Mouse (Mus musculus): ENCODE results near the gene Ccdc43. TPM values are rescaled to one million over a fixed set of nuclear protein-coding genes. Genes with fewer than 3 reads are reported as not detected.
A peak's percentile ranks its signal among the peaks of the same experiment; 100 is the strongest.
"Not testable (repeated sequence)": the region's sequence is repeated elsewhere in the genome, so short reads cannot be mapped to it uniquely, and the experiment has no call there.

Gene Ccdc43
- polyA plus RNA-seq, 1 experiment from 2014 or later = 47.9 TPM

DNA sequence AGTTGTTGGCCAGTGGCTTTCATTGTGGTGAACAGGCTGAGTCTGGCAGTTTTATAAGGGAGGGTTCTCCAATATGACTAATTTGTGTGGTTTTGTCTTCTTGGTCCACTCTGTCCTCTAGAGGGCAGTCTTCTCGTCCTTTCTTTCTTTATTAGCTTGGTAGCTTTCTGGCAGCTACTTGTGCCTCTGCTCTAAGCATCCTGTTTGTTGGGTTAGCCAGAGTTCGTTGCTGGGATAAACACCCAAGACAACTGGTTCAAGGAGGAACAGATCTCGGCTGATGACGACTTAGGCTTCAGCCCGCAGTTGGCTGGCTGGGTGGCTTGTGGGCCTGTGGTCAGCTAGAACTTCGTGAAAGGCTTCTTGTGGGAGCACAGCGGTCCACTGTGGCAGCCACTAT, 31.0 kb upstream of the Ccdc43 start:
- Histone ChIP-seq H3K36me3 (no peaks in the 10 kb centered on the region), H3K27ac (replicated peaks) (no peak overlapping the region), H3K9me3 (no peaks in the 10 kb centered on the region), H3K4me3 (no peak overlapping the region), H3K9ac (replicated peaks) (no peak overlapping the region), H3K4me2 (replicated peaks) (no peak overlapping the region), H3K4me1 (no peaks in the 10 kb centered on the region), H3K27me3 (no peaks in the 10 kb centered on the region)
- no peak for ATAC-seq (ENCODE audit: low FRiP score, low read depth)
- 35% methylated on average over 7 of the region's 7 CpGs for WGBS

DNA sequence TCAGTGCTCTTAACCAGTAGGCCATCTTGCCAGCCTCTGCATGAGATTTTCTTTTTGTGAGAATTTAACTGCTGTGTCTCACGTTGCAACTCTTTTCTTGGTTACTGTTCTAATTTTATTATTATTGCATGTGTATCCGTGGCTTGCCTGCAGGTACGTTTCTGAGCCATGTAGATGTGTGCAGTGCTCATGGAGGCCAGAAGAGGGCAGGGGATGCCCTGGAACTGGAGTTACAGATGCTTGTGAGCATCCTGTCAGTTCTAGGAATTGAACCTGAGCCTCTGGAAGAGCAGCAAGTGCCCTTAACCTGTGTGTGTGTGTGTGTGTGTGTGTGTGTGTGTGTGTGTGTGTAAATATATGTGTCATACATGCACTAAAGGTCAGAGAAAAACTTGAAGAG, 28.0 kb upstream of the Ccdc43 start:
- Histone ChIP-seq H3K4me1 (no peaks in the 10 kb centered on the region), H3K9me3 (no peaks in the 10 kb centered on the region), H3K27me3 (no peaks in the 10 kb centered on the region), H3K27ac (replicated peaks) (no peak overlapping the region), H3K4me2 (replicated peaks) (no peak overlapping the region), H3K36me3 (no peaks in the 10 kb centered on the region), H3K4me3 (no peak overlapping the region), H3K9ac (replicated peaks) (no peak overlapping the region)
- ATAC-seq (ENCODE audit: low FRiP score, low read depth) = no peak
- WGBS = 47% methylated on average over 3 of the region's 3 CpGs

DNA sequence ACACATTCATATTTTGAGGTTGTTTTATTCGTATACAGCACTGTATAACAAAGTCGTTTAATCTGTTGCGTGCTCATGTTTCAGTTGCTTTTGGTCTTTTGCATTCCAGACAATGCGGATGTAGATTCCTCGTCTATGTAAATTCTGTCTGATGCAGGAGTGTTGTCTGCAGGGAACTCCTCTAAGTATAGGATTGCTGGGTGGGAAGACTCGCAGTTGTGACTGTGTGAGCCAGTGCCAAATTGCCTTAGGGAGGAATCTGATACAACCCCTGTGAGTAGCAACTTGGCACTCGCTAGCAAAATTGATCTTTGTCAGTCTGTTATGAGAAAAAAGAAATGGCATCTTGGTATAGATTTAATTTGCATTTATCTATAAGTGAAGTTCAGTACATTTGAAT, 18.6 kb upstream of the Ccdc43 start:
- 80% methylated on average over 7 of the region's 7 CpGs for WGBS
- Histone ChIP-seq H3K9me3 (no peaks in the 10 kb centered on the region), H3K4me1 (no peaks in the 10 kb centered on the region), H3K4me2 (replicated peaks) (no peak overlapping the region), H3K9ac (replicated peaks) (no peak overlapping the region), H3K4me3 (no peak overlapping the region), H3K36me3 (no peaks in the 10 kb centered on the region), H3K27me3 (no peaks in the 10 kb centered on the region), H3K27ac (replicated peaks) (no peak overlapping the region)
- ATAC-seq (ENCODE audit: low FRiP score, low read depth) = no peak

DNA sequence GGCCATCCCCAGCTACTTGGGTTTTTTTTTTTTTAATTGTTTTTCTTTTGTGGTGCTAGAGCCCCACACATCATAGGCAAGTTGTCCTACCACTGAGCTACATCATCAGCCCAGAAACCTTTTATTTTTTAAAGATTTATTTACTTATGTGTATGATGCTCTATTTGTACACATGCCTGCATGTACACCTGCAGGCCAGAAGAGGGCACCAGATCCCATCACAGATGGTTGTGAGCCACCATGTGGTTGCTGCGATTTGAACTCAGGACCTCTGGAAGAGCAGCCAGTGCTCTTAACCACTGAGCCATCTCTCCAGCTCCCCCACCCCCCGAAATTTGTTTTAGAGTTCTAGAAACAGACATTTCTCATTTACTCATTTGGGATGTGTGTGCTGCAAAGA, 17.0 kb upstream of the Ccdc43 start:
- ATAC-seq (ENCODE audit: low FRiP score, low read depth); H3K4me1 ChIP-seq; H3K36me3 ChIP-seq; H3K4me3 ChIP-seq; H3K27ac ChIP-seq (replicated peaks); H3K9ac ChIP-seq (replicated peaks); H3K9me3 ChIP-seq; H3K27me3 ChIP-seq; H3K4me2 ChIP-seq (replicated peaks): not testable (repeated sequence)
- 84% methylated on average over 2 of the region's 2 CpGs for WGBS

DNA sequence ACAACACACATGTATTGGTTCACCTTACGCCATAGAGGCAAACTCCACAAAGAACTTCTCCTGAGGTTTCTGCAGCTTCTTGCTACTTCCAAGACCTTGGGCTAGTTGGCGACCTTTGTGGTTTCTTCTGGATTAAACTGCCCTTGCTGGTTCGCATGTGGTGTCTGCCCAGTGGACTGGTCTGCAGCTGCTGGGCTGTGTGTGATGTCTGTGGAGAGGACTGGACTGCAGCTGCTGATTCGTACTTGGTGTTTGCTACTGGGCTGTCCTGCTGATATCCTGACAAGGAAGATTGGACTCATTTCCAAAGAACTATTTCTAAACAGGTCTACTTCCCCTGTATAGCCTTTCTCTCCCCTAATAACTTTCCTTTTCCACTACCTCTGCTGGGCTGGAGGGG, 14.8 kb upstream of the Ccdc43 start:
- H3K36me3 ChIP-seq = no peaks in the 10 kb centered on the region
- ATAC-seq (ENCODE audit: low FRiP score, low read depth) = no peak
- no peaks in the 10 kb centered on the region for H3K27me3 ChIP-seq
- no peaks in the 10 kb centered on the region for H3K9me3 ChIP-seq
- H3K4me3 ChIP-seq = no peak overlapping the region
- 91% methylated on average over 4 of the region's 4 CpGs for WGBS
- no peak overlapping the region for H3K9ac ChIP-seq (replicated peaks)
- H3K4me1 ChIP-seq = no peaks in the 10 kb centered on the region
- no peak overlapping the region for H3K27ac ChIP-seq (replicated peaks)
- H3K4me2 ChIP-seq (replicated peaks) = no peak overlapping the region

DNA sequence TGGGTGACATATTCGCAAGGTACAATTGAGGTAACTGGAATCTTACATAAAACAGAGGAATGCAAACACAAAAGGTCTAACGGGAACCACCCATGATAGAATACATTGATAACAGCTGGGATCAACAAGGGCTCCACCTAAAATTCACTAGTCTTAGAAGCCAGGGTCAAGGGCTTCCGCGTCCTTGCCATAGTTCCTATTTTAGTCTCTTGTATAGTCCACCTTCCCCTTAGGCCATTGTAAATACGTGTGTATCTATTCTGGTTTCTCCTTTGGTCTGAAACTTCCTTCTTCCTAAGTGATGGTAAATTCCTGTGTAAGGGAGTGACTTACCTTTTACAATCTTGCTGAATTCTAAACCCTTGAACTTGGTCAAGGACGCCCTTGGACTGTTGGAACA, 4.6 kb upstream of the Ccdc43 start:
- not testable (repeated sequence) for H3K27ac ChIP-seq (replicated peaks); H3K27me3 ChIP-seq; H3K4me2 ChIP-seq (replicated peaks); H3K36me3 ChIP-seq; H3K9me3 ChIP-seq; H3K9ac ChIP-seq (replicated peaks); H3K4me3 ChIP-seq; H3K4me1 ChIP-seq; ATAC-seq (ENCODE audit: low FRiP score, low read depth)
- WGBS = 91% methylated on average over 6 of the region's 6 CpGs

DNA sequence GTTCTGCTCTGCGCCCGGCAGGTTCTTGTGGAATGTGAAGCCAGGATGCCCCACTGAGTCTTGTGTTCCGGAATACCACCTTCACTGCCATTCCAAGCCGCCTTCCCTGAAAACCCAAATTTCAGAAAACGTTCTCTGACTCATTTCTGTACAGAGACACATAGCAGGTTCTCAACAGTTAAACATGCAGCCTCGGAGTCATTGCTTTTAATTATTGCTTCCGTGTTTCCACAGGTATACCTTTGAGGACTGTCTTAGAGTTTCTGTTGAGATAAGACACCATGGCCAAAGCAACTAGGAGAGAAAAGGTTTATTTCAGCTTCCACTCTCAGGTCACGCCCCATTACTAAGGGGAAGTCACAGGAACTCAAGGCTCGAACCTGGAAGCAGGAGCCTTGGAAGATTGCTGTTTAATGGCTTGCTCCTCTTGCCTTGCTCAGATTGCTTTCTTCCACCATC, 465 bp upstream of the Ccdc43 start:
- no peaks in the 10 kb centered on the region for H3K9me3 ChIP-seq
- H3K27me3 ChIP-seq = no peaks in the 10 kb centered on the region
- peak overlapping the region; percentile 82 for H3K4me3 ChIP-seq
- WGBS = 28% methylated on average over 9 of the region's 9 CpGs
- ATAC-seq (ENCODE audit: low FRiP score, low read depth) = no peak; the same call in 1 of the 2 replicates
- H3K36me3 ChIP-seq = peaks cover 12% of the 10 kb centered on the region; the same call in 1 of the 2 replicates
- H3K9ac ChIP-seq (replicated peaks) = peak overlapping the region; percentile 87
- H3K4me1 ChIP-seq = peaks cover 15% of the 10 kb centered on the region
- peak overlapping the region; percentile 52 for H3K27ac ChIP-seq (replicated peaks)
- H3K4me2 ChIP-seq (replicated peaks) = peak overlapping the region; percentile 79

DNA sequence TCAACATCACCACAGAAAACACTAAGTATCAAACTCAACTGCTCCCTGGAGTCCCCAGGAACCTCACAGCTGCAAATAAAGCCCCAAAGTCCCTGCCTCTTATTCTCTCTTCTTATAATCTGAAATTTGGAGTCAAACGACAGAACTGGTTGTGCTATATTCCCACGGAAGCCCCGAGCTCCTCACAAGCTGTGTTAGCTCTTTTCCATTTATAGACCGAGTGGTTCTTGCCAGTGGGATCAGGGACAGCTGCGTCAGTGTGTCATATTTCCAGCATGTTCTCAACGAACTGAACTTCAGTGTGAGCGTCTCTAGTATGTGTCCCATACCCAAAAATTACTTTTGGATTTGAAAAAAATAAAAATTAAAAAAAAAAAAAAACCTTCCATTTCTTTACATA, 2.3 kb downstream of the Ccdc43 start:
- H3K4me3 ChIP-seq = no peak overlapping the region
- no peak overlapping the region for H3K4me2 ChIP-seq (replicated peaks)
- H3K9ac ChIP-seq (replicated peaks) = no peak overlapping the region
- H3K27ac ChIP-seq (replicated peaks) = no peak overlapping the region
- no peaks in the 10 kb centered on the region for H3K27me3 ChIP-seq
- H3K4me1 ChIP-seq = peaks cover 15% of the 10 kb centered on the region
- ATAC-seq (ENCODE audit: low FRiP score, low read depth) = no peak
- WGBS = 93% methylated on average over 7 of the region's 7 CpGs
- H3K9me3 ChIP-seq = no peaks in the 10 kb centered on the region
- peaks cover 30% of the 10 kb centered on the region for H3K36me3 ChIP-seq

DNA sequence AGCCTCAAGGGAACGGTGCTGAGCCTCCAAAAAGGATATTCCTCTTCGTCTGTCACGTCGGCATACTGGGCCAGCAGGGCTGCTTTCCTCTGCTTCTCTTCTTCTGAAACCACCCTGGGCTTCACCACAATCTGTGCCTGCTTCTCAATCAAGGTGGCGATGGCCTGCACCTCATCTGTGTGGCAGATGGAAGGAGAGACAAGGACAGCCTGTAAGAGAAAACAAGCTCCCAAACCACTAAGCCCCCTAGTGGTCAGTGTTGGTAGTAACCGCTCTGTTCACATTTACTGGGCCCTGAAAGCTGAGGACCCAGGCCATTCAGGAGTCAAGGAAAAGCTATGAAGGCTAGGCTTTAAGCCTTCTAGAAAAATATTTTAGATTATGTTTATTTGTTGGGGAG, 7.4 kb downstream of the Ccdc43 start:
- no peaks in the 10 kb centered on the region for H3K9me3 ChIP-seq
- no peak overlapping the region for H3K4me2 ChIP-seq (replicated peaks)
- peaks cover 54% of the 10 kb centered on the region for H3K36me3 ChIP-seq
- ATAC-seq (ENCODE audit: low FRiP score, low read depth) = no peak
- 69% methylated on average over 6 of the region's 6 CpGs for WGBS
- H3K4me3 ChIP-seq = no peak overlapping the region
- no peak overlapping the region for H3K9ac ChIP-seq (replicated peaks)
- H3K27me3 ChIP-seq = no peaks in the 10 kb centered on the region
- no peaks in the 10 kb centered on the region for H3K4me1 ChIP-seq
- no peak overlapping the region for H3K27ac ChIP-seq (replicated peaks)

DNA sequence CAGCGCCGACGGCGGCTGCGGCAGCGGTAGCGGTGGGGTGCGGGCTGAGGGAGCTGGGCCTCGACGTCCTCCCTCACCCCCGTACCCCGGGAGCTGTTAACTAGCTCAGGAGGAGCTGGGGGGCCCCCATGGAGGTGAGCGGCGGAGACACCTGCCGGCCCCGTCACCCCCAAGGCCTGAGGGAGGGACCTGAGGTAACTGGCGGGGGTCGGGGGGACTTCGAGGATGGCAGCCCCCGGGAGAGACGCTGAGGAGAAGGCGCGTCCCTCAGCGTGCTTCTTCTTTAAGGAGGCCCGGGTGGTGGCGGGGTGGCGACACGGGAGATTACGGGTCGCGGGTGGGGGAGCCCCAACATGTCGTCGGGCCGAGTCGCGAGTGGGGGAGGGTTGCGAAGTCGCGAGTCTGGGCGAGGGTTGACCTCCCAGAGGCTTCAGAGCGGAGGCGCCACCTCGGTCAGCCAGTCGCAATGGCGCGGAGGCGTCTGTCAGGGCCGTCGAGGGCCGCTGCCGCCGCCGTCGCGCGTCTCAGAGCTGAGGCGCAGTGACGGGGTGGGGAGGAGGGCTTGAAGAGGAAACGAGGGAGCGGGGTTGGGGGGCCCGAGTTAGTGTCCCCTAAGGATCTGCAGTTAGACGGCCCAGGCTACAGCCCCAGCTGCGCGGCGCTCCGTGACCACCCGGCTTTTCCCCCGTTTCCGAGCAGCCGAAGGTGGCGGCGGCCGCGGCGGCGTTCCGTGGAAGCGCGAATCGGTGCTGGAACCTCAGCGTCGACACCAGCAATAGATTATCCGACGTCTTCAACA, 31.7 kb downstream of the Ccdc43 start:
- H3K27ac ChIP-seq (replicated peaks) = no peak overlapping the region
- no peaks in the 10 kb centered on the region for H3K4me1 ChIP-seq
- H3K9me3 ChIP-seq = peaks cover 14% of the 10 kb centered on the region; the same call in 1 of the 2 replicates
- H3K27me3 ChIP-seq = peaks cover 26% of the 10 kb centered on the region
- 52% methylated on average over 81 of the region's 84 CpGs for WGBS
- H3K36me3 ChIP-seq = no peaks in the 10 kb centered on the region
- no peak overlapping the region for H3K9ac ChIP-seq (replicated peaks)
- no peak for ATAC-seq (ENCODE audit: low FRiP score, low read depth)
- H3K4me3 ChIP-seq = 0 out of 2 replicates have a peak overlapping the region, but pooled peaks have one; percentile 4
- H3K4me2 ChIP-seq (replicated peaks) = no peak overlapping the region

DNA sequence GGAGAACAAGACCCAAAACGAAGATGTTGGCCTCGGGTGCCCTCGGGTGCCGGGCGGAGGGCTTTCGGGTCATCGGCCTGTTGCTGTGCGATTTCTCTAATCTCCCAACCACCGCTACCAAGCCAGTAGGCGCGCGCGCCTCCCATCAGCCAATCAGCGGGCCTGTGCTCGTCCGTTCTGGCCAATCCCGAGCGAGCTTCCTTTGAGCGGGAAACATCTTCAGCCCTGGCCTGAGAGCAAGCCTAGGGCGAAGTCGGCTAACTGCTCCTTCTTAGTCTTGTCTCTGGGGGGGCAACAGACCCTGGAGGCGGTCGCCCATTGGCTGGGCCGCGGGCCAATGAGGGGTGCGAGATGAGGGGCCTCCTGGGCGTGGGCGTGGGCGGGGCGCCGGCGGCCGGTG, 32.4 kb downstream of the Ccdc43 start:
- Histone ChIP-seq H3K27me3 (peaks cover 26% of the 10 kb centered on the region), H3K36me3 (no peaks in the 10 kb centered on the region), H3K9ac (replicated peaks) (no peak overlapping the region), H3K9me3 (peaks cover 14% of the 10 kb centered on the region; the same call in 1 of the 2 replicates), H3K27ac (replicated peaks) (no peak overlapping the region), H3K4me2 (replicated peaks) (no peak overlapping the region), H3K4me1 (no peaks in the 10 kb centered on the region), H3K4me3 (0 out of 2 replicates have a peak overlapping the region, but pooled peaks have one; percentile 4)
- 52% methylated on average over 33 of the region's 33 CpGs for WGBS
- ATAC-seq (ENCODE audit: low FRiP score, low read depth) = no peak

DNA sequence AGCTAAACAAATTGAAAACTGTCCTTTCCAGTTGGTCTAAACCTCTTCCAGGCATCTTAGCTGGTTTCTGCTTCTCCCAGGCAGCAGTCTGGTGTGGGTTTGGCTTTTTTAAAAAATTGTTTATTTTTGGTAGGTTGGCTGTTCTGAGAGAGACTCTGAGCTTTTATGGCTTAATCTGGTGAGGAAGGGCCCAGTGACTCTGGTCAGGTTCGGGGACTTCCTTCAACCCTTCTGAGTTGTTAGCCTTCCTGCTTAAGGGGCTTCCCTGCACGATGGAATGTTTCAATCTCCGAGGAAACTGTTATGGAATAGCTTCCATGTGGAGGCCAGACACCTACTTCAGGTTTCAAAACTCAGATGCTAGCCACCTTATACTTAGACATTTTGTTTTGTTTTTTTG, 34.2 kb downstream of the Ccdc43 start, which contains the start of gene Meioc:
Gene Meioc (plus strand): TSS at position 301 of the 400 bp plus-strand sequence.
- WGBS = 77% methylated on average over 3 of the region's 3 CpGs
- ATAC-seq (ENCODE audit: low FRiP score, low read depth) = no peak
- no peak within 1 kb of the TSS for H3K4me3 ChIP-seq
- peaks cover 14% of the 10 kb centered on the region; the same call in 1 of the 2 replicates for H3K9me3 ChIP-seq
- no peak within 1 kb of the TSS for H3K27ac ChIP-seq (replicated peaks)
- peaks cover 26% of the 10 kb centered on the region for H3K27me3 ChIP-seq
- no peaks in the 10 kb centered on the region for H3K4me1 ChIP-seq
- no peak within 1 kb of the TSS for H3K9ac ChIP-seq (replicated peaks)
- no peak within 1 kb of the TSS for H3K4me2 ChIP-seq (replicated peaks)
- no peaks in the 10 kb centered on the region for H3K36me3 ChIP-seq
